Mouse (Mus musculus): ENCODE measurements at regions not wholly inside any gene's neighbourhood (a gene's known extent, or its start where the extent isn't known, plus 50 kb on each side); places are given as distances from the start of the nearest gene placed in this dataset.

DNA sequence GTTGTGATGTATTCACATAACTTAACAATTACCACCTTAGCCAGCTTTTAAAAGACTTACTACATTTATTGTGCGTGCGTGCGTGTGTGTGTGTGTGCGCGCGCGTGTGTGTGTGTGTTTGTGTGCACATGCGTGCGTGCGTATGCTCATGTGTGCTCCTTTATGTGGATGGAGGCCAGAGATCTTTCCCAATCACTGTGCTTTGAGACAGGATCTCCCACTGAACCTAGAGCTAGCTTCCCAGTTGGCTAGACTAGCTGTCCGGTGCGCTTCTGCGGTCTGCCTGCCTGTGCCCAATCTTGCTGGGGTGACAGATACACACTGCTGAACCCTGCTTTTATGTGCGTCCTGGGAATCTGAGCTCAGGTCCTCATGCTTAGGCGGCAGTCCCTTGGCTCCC lies 50.1 kb upstream of the Arhgap29 start:
- no peak overlapping the region for H3K4me2 ChIP-seq (ENCODE audit: low read depth)
- no peaks in the 10 kb centered on the region for H3K27me3 ChIP-seq (ENCODE audit: control insufficient read depth, insufficient read depth, low read length)
- ATAC-seq (ENCODE audit: insufficient read depth) (no peak), DNase-seq (ENCODE audit: low read depth in 3 of 3, low spot score in 3 of 3) (no peak)
- H3K9ac ChIP-seq (replicated peaks), result no peak overlapping the region
- peaks cover 0 to 6% of the 10 kb centered on the region in 2 experiments; a peak in 2 of 4 replicates for H3K4me1 ChIP-seq (replicated peaks; ENCODE audit: control insufficient read depth in 2 of 2, insufficient read depth in 2 of 2, low read length in 1 of 2)
- H3K4me3 ChIP-seq (ENCODE audit: insufficient read depth in 1 of 2, low read depth in 2 of 2, low read length in 2 of 2), result no peak overlapping the region
- H3K27ac ChIP-seq, result no peak overlapping the region
- TF ChIP-seq CTCF (IDR thresholded peaks at IDR 0.05; ENCODE audit: low read depth), result no peak
- no peak for TF ChIP-seq EP300 (IDR thresholded peaks at IDR 0.05; ENCODE audit: low read depth)
- no peaks in the 10 kb centered on the region for H3K36me3 ChIP-seq (replicated peaks; ENCODE audit: control insufficient read depth, insufficient read depth, low read depth)
- WGBS (ENCODE audit: insufficient replicate concordance), result 82% methylated on average over 15 of the region's 15 CpGs
- no peaks in the 10 kb centered on the region for H3K9me3 ChIP-seq (ENCODE audit: control insufficient read depth, low read length)

DNA sequence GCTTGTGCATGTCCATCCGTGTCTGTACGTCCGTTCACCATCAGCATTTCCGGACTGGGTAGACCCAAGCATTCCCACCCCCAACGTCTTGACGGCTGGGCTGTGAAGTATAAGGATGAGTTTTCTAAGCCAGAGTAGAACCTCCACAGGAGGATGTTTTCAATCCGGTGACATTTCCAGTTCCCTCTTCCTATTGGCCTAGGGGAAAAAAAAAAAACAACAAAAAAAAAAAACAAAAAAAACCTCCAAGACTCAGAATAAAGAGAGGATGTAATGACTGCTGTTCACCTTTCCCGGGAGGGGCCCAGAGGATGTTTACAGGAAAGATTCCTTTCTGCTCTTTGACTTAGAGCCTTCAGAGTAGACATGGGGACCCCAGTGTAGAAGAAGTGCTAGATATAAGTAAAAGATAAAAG lies 51.9 kb upstream of the Arhgap29 start:
- Histone ChIP-seq H3K4me3 (ENCODE audit: insufficient read depth in 1 of 2, low read depth in 2 of 2, low read length in 2 of 2) (no peak overlapping the region), H3K9me3 (ENCODE audit: control insufficient read depth, low read length) (no peaks in the 10 kb centered on the region), H3K36me3 (replicated peaks; ENCODE audit: control insufficient read depth, insufficient read depth, low read depth) (no peaks in the 10 kb centered on the region), H3K27me3 (ENCODE audit: control insufficient read depth, insufficient read depth, low read length) (no peaks in the 10 kb centered on the region), H3K9ac (replicated peaks) (no peak overlapping the region), H3K4me2 (ENCODE audit: low read depth) (no peak overlapping the region), H3K27ac (no peak overlapping the region), H3K4me1 (replicated peaks; ENCODE audit: control insufficient read depth in 2 of 2, insufficient read depth in 2 of 2, low read length in 1 of 2) (no peaks in the 10 kb centered on the region; a peak in 1 of 4 replicates)
- WGBS (ENCODE audit: insufficient replicate concordance), result 23% methylated on average over 8 of the region's 8 CpGs
- ATAC-seq (ENCODE audit: insufficient read depth) (no peak), DNase-seq (ENCODE audit: low read depth in 3 of 3, low spot score in 3 of 3) (no peak)
- no peak for TF ChIP-seq CTCF (IDR thresholded peaks at IDR 0.05; ENCODE audit: low read depth)
- no peak for TF ChIP-seq EP300 (IDR thresholded peaks at IDR 0.05; ENCODE audit: low read depth)

DNA sequence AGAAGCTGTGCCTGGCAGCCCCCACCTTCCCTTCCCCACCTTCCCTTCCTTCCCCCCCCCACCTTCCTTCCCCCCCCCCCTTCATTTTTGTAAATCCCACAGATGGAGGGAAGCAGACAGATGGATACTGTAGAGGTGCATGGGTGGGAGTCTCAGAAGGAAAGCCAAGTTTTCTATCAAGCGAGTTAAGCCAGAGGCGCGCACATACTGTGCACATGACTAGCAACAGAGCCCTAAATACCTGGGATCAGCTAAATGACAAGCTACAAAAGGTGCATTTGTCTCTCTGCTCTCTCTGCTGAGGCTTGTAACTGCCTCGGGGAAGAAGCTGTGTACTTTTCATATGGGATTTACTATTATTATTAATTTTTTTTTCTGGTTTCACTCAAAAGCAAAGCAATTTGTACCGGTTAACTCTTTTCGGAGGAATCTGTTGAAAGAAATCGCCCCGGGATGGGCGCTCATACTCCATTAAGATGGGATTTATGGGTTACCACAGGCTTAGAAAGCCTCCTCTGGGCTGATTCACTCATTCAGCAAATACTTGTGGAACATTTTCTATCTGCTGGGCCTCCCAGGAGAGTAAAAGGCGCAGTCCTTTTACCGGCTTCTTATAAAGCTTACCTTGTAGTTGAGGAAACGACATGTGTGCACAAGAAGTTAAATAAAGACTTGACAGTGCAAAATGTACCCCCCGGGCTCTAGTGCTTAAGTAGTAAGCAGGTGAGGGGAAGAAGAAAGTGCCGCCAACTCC lies 54.3 kb upstream of the Arhgap29 start:
- 74% methylated on average over 14 of the region's 14 CpGs for WGBS (ENCODE audit: insufficient replicate concordance)

DNA sequence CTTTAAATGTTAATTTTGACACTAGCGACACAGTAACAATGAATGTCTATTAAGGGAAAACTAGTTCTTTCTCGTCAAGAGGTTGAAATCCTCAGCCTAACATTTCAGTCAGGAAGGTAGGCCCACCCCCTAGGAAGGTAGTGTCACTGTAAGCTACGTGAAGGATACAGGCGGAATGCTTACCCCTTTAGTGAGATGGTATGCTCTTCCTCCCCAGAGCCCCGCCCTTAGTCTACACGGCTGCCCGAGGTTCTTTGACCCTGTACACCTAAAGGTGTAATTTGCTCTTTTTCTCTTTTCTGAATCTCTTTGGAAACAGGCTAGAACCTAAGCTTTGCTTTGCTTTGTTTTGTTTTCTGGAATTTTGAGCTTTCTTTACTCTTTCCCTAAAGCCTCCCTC lies 58.7 kb upstream of the Arhgap29 start:
- Histone ChIP-seq H3K4me2 (ENCODE audit: low read depth) (no peak overlapping the region), H3K4me1 (replicated peaks; ENCODE audit: control insufficient read depth in 2 of 2, insufficient read depth in 2 of 2, low read length in 1 of 2) (no peaks in the 10 kb centered on the region; a peak in 1 of 4 replicates), H3K9me3 (ENCODE audit: control insufficient read depth, low read length) (no peaks in the 10 kb centered on the region), H3K4me3 (ENCODE audit: insufficient read depth in 1 of 2, low read depth in 2 of 2, low read length in 2 of 2) (no peak overlapping the region), H3K27ac (no peak overlapping the region), H3K9ac (replicated peaks) (no peak overlapping the region), H3K27me3 (ENCODE audit: control insufficient read depth, insufficient read depth, low read length) (no peaks in the 10 kb centered on the region), H3K36me3 (replicated peaks; ENCODE audit: control insufficient read depth, insufficient read depth, low read depth) (no peaks in the 10 kb centered on the region)
- no peak for DNase-seq (ENCODE audit: low read depth in 3 of 3, low spot score in 3 of 3)
- no peak for ATAC-seq (ENCODE audit: insufficient read depth)
- TF ChIP-seq EP300 (IDR thresholded peaks at IDR 0.05; ENCODE audit: low read depth) (no peak), CTCF (IDR thresholded peaks at IDR 0.05; ENCODE audit: low read depth) (no peak)
- WGBS (ENCODE audit: insufficient replicate concordance), result 58% methylated on average over 7 of the region's 7 CpGs

More for the DNA sequence above, 54.3 kb upstream of the Arhgap29 start:
- Histone ChIP-seq H3K27me3 (ENCODE audit: control insufficient read depth, insufficient read depth, low read length) (no peaks in the 10 kb centered on the region), H3K4me3 (ENCODE audit: insufficient read depth in 1 of 2, low read depth in 2 of 2, low read length in 2 of 2) (no peak overlapping the region), H3K27ac (no peak overlapping the region), H3K36me3 (replicated peaks; ENCODE audit: control insufficient read depth, insufficient read depth, low read depth) (no peaks in the 10 kb centered on the region), H3K9me3 (ENCODE audit: control insufficient read depth, low read length) (no peaks in the 10 kb centered on the region), H3K9ac (replicated peaks) (no peak overlapping the region), H3K4me1 (replicated peaks; ENCODE audit: control insufficient read depth in 2 of 2, insufficient read depth in 2 of 2, low read length in 1 of 2) (no peaks in the 10 kb centered on the region), H3K4me2 (ENCODE audit: low read depth) (no peak overlapping the region)
- TF ChIP-seq EP300 (IDR thresholded peaks at IDR 0.05; ENCODE audit: low read depth) (no peak), CTCF (IDR thresholded peaks at IDR 0.05; ENCODE audit: low read depth) (no peak)
- ATAC-seq (ENCODE audit: insufficient read depth) (no peak), DNase-seq (ENCODE audit: low read depth in 3 of 3, low spot score in 3 of 3) (no peak)

DNA sequence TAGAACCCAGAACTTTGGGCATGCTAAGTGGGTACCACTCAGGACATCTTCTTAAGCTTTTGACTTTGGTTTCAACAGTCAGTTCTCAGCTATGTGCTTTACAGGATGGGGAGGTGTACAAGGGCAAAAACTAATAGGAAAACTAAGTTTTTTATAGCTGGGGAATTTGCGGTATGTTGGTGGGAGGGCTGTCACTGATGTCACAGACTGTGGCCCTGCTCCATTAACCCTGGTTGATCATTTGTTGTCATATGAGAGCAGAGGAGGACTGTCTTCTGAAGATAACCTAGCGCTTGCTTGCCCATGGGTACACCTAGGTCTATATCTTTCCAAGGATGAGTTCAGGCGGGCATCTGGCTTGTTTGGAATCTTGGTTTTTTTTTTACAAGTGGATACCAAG lies 59.7 kb upstream of the Arhgap29 start:
- ATAC-seq (ENCODE audit: insufficient read depth), result no peak
- WGBS (ENCODE audit: insufficient replicate concordance), result 63% methylated on average over 3 of the region's 3 CpGs
- H3K4me1 ChIP-seq (replicated peaks; ENCODE audit: control insufficient read depth in 2 of 2, insufficient read depth in 2 of 2, low read length in 1 of 2), result no peaks in the 10 kb centered on the region; a peak in 1 of 4 replicates
- TF ChIP-seq EP300 (IDR thresholded peaks at IDR 0.05; ENCODE audit: low read depth), result no peak
- no peak for TF ChIP-seq CTCF (IDR thresholded peaks at IDR 0.05; ENCODE audit: low read depth)
- no peak overlapping the region for H3K9ac ChIP-seq (replicated peaks)
- H3K36me3 ChIP-seq (replicated peaks; ENCODE audit: control insufficient read depth, insufficient read depth, low read depth), result no peaks in the 10 kb centered on the region
- no peaks in the 10 kb centered on the region for H3K9me3 ChIP-seq (ENCODE audit: control insufficient read depth, low read length)
- no peak overlapping the region for H3K4me3 ChIP-seq (ENCODE audit: insufficient read depth in 1 of 2, low read depth in 2 of 2, low read length in 2 of 2)
- no peaks in the 10 kb centered on the region for H3K27me3 ChIP-seq (ENCODE audit: control insufficient read depth, insufficient read depth, low read length)
- H3K27ac ChIP-seq, result no peak overlapping the region
- no peak for DNase-seq (ENCODE audit: low read depth in 3 of 3, low spot score in 3 of 3)
- H3K4me2 ChIP-seq (ENCODE audit: low read depth), result no peak overlapping the region

Data from liver, embryonic 14.5 days (tissue).